Mouse (Mus musculus) kidney, postnatal 4 days (tissue): Measurements from ENCODE around the gene BC048403.

Experiments used
- DNase-seq, 2 experiments: peaks; one replicate each; pipeline ENCODE4 v3.0.0; 2021; ENCODE audit warnings: mixed read lengths in 2 of 2

The BC048403 gene

DNA sequence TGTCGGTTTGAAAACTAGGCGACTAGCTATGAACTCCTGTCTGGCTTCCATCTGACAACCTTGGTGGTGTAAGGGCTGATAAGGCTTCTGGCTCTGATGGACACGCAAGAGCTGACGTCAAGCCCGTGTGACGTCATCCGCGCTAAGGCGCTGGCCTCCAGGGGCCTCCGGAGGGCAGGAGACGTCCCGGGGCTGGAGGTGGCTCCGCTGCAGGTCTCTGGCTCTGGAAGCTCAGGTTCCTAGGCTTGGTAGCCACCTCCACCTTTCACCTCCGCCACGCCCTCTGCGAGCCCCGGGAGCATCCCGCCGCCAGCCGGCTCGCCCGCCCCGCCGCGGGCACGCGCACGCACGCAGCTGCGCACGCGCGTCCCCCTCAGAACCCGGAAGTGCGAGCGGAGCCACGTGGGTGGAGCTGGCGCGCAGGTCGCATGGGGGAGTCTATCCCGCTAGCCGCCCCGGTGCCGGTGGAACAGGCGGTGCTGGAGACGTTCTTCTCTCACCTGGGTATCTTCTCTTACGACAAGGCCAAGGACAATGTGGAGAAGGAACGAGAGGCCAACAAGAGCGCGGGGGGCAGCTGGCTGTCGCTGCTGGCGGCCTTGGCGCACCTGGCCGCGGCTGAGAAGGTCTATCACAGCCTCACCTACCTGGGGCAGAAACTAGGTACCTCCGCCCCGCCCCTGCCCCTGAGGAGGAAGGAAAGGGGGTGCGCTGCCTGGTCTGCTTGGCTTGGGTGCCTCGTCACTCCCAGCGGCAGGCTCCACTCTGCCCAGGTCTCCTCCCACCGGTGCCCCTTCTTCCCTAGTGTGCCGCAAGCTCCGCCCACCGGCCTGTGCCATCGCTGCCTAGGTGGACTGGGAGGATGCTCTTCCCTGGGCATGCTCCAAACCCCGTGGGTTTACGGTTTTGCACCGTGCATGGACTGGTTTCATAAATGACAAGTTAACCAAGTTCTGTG lies at the start of gene BC048403:
Gene BC048403 (plus strand): TSS at position 390 of the 958 bp plus-strand sequence.
- DNase-seq = peak; percentile 90 to 93

DNA sequence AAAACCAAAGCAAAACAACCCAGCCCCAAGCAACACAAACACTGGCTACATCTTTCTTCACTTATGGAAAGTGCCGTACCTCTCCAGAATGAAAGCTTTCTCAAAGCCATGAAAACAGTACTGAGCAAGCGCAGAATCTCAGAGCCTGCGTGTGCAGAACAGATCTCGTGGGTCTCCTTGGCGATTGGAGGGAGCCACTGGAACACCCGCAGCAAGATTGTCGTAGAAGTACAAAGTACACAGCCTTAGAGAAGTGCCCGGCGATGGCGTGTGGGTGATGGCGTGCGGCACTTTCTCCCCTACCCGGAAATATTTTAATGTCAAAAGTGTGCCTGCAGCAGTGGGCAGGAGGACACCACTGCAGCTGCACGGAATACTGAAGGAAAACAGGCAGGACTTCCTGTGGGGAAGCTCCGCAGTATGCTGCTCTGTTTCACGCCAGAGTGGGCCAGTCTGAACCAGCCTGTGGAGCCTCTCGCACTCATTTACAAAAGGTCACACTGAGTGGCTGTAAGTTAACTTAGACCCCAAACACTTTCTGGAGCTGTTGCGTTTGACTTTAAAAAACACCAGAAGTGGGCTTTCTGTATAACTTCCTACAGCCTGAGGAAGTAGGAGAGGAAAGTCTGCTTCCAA lies 46.7 kb upstream of the BC048403 start:
- DNase-seq = peak; percentile 16 to 28

DNA sequence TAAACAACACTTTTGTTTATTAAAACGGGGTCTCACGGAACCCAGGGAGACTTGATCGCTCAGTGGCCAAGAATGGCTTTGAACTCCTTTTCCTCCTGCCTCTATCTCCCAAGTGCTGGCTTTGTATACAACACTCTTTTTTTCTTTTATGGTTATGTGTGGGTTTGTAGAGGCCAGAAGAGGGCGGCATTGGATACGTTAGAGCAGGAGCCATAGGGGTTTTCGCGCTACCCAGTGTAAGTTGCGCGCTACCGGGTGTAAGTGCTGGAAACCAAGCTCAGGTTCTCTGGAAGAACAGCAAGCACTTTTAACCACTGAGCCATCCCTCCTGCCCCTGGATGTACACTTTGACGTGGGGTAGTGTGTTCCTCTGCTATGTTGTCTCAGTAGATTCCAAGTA lies 45.2 kb upstream of the BC048403 start:
- DNase-seq = no peak

DNA sequence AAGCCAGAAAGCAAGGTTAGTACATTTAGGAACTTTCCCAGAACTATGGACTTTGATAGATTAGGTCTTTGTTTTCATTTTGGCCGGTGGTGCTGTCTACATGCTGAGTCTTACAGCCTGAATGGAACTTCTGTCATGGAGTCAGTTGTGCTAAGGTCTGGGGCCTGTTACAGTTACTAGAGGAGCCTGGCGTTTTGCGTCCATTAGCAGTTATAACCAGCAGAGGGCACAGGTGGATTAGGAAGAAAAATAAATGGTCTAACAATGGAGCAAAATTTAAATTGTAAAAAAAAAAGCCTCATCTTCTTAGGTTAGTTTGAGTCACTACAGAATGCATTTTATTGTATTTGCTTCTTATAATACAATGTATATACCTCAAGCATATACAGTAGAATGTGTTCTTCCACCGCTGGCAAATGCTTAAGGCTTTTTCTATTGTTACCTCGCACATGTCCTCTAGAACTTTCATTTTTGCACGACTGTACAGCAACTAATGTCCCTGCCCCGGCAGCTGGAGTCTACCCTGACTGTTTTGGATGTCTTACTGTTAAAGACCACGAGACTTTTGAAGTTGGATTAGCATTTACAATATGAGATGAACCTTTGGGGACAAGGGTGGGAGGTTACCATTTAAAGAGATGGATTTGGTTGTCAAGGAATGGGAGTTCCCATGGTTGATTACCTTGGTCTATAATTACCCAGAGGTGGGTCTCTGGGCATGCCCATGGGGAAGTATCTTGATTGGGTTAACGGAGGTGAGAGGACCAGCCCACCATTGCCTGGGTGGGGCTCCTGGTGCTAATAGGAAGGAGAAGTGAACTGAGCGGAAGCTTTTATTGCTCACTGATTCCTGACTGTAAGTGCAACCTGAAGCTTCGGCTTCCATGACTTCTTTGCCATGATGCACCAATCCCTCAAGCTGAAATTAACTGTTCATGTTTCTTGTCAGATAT lies 38.2 kb upstream of the BC048403 start:
- DNase-seq = peak; percentile 72 to 77

DNA sequence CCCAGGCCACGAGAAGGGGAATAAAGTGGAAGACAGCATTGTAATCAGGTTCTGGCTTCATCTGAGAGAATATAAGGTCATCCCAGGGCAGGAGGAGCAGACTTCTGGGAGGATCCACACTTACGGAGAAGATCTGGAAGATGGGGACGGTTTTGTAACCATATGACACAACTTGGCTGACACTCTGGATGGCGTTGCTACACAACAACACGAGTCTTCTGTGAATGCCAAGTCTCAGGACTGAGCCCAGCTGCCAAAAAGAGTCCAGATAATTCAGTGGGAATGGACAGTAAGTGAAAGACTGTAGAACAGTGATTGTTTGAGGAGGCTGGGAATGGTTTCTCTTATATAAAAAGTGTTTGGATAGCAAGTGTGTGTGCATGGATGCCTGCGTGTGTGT lies 36.1 kb upstream of the BC048403 start:
- no peak for DNase-seq

DNA sequence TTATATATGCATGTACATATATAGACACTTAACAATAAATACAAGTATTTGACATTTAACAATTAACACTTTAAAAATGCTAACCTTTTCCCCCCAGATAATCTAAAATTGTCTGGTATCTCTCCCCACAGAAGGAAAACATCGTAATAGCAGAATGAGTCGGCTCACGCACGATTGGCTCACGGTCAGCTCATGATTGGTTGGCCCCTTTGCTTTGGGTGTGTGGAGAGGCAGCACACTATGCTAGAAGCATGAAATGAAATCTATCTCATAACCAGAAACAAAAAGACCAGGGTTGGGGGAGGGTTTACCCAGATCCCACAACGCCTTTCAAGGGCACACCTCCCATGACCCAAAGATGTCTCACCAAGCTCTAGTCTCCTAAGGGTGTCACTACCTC lies 34.9 kb upstream of the BC048403 start:
- no peak for DNase-seq

DNA sequence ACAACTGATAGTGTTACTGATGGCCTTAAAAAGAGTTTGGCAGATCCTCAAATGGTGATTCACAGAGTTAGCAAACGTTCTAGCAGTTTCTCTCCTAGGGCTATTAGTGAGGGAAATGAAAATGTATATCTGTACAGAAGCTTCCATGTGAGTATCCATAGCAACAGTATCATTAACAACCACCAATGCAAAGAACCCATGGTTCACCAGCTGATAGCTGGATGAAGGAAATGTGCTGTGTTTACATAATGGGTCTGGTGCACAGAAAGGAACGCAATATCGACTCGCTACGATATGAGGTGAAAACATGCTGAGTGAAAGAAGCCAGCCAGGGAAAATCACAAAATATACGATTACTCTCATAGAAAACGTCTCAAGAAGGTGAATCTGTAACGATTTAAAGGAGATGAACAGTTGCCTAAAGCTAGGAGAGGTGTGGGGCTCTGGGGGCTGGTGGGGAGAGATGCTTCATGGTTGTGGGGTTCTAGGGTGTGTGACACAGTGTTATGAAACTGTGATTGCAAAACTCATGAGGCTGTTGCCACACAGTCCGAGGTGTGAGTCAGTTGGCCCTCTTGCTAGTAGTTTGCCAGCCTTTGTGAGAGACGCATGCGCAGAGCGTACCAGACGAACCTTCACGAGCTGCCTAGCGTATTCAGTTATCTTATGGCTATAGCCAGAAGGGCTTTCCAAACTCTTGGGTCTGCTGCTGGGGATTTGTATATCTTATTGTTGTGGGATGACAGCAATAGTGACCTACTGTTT lies 34.2 kb upstream of the BC048403 start:
- no peak for DNase-seq

DNA sequence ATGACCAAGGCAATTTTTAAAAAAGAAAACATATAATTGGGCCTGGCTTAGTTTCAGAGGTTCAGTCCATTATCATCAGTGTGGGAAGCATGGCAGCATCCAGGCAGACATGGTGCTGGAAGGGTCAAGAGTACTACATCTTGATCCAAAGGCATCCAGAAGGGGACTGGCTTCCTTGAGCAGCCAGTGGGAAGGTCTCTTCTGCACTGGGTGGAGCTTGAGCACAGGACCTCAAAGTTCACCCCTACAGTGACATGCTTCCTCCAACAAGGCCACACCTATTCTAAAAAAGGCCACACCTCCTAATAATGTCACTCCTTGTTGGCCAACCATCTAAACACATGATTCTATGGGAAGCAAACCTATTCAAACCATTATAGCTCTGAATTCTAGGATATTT lies 22.9 kb upstream of the BC048403 start:
- no peak for DNase-seq

DNA sequence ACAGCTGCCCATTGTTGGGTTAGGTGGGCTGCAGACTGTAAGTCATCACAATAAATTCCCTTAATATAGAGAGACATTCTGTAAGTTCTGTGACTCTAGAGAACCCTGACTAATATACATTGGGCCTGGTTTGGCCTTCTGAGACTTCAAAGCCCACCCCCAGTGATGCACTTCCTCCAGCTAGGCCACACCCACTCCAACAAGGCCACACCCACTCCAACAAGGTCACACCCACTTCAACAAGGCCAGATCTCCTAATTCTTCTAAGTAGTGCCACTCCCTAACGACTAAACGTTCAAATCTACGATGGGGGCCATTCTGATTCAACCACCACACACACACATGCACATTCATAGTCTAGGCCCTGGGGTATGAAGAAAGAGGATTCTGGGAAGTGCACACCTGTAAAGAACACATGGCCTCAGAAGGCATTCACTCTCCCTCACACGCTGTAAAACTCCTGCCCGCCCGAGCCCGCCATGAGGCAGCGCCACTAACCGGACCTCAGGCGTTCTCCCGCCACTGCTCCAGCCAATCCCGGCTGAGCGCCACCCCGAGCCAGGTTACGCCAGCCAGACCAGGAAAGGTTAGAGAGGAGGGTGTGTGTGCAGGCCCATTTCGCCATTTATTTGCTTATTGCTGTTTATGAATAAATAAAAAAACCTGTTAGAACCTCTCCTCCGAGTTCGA lies 20.7 kb upstream of the BC048403 start:
- DNase-seq = no peak

DNA sequence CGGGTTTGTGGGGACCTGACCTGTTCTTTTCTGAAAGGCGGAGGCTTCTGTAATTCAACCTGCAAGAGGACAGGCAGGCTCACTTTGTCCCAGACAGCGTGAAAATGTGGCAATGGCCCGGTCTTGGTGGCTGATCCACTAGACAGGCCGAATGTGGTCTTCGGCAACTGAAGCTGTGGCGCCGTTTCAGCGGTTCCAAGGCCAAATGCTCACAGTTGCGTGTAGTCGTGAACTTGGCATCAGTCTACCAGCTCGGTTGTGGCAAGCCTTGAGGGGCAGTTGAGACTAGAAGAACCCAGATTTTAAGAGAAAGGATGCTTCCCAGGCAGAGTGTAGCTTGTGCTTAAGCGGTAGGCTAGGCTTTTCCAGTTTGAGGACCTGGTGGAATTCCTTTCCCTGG lies 19.0 kb upstream of the BC048403 start:
- DNase-seq = no peak

DNA sequence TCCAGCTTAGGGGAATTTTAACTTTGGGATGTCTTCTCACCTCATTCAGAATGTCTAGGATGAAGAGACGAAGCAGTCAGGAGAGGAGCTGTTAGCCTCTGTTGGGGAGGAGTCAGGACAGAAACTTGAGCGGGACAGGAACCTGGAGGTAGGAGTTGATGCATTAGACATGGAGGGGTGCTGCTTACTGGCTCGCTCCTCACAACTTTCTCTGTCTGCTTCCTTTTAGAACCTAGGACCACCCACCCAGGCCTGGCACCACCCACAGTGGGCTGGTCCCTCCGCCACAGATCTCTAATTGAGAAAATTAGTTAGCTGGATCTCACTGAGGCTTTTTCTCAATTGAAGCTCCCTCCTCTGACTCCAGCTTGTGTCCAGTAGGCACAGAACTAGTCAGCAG lies 13.2 kb upstream of the BC048403 start:
- no peak for DNase-seq

DNA sequence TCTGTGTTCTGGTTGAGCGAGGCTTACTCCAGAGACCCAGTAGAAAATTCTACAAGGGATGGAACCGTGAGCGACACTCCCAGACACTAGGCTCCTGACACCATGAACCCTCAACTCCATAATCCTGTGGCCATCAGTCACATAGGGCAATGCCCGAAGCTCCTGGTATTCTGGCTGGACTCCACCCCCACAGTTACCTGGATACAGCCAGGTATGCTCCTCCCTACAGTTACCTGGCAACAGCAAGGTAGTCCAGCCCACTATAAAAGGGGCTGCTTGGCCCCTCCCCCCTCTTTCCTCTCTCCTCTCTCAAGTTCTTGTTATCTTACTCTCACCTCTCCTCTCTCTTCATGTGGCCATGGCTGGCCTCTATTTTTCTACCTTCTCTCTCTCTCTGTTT lies 12.6 kb upstream of the BC048403 start:
- DNase-seq = no peak

DNA sequence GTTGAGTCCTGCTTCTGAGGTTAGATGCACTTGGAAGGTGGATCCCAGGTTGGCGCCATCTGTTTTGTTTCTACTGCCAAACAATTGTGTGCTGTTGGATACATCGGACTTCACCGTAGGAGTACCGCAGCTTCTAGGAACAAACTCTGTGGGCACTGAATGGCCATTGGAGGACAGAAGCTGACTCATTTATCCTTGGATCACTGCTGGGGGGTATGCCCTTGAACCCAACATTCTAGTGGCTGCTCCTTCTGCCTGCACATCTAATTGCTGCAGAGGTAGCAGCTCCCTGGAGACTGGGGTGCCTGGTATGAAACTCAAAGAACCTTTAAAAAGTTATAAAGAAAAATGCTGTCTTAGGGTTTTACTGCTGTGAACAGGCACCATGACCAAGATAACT lies 11.5 kb upstream of the BC048403 start:
- no peak for DNase-seq

DNA sequence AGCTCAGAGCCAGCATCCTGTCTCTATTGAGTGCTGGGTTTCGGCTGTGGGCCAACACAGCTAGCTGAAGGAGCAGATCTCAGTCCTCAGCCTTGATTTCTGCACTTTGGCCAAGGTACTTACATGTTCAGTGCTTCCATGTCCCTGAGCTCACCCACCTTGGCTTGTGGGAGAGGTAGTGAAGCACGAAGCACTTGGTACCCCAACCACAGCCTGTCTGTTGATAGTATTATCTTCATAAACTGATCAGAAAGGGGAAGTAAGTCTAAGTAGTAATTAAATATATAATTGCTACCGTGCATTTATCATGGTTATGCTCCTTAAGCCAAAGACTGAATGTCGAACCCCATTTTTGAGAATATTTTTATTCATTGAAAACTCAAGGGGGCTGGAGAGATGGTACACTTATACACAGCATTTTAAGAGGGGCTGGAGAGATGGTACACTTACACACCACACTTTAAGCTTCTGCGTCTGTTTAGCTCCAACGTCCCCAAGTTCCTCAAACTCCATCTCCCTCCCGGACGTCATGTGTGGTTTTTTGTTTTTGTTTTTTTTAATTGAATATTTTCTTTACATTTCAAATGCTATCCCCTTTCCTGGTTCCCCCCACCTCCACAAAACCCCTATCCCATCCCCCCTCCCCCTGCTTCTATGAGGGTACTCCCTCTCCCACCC lies 8.6 kb upstream of the BC048403 start:
- no peak for DNase-seq

DNA sequence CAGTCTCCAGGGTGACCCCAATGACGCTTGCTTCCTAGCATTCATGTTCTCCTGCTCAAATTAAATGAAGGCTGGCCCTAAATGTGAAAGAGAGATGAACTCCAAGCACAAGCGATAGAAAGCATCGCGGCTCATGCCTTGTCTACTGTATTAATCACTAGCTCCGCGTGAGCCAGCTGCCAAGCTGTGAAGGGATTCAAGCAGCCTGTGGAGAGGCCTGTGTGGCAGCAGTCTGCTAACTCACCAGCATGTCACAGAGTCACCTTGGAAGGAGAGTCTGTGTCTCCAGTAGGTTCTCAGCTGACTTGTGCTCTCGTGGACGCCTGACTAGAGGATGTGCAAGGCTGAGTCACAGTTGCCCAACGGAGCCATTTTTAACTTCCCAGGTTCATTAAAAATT lies 7.2 kb upstream of the BC048403 start:
- no peak for DNase-seq

DNA sequence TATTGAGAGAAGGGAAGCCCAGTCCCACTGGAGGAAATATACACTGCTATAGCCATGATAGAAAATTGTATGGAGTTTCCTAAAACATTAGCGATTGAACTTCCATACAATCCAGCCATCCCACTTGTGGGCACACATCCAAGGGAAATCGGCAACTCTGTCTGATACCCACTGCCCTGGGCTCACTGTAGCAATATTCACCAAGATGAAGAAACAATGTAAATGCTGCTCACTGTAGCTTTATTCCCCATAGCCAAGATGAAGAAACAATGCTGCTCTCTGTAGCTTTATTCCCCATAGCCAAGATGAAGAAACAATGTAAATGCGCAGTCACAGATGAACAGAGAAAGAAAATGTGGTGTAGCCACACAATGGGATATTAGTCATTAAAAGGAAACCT lies 2.5 kb upstream of the BC048403 start:
- no peak for DNase-seq

DNA sequence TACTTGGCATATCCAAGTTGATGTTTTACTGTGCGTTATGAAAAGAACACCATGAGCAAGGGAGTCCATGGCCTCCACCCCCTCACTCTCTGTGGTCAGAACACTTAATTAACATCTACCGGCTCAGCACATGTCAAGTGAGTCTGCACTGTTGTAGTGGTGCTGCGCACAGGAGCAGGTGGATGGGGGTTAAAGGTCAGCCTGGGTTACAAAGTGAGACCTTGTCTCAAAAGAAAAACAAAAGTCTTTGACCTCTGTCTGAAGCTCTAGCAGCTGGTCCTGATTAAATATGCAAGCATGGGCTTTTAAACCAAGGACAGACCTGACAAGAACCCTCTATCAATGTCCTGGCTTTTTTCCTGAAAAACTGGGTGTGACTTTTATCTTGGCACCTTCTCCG lies 2.6 kb downstream of the BC048403 start:
- no peak for DNase-seq

DNA sequence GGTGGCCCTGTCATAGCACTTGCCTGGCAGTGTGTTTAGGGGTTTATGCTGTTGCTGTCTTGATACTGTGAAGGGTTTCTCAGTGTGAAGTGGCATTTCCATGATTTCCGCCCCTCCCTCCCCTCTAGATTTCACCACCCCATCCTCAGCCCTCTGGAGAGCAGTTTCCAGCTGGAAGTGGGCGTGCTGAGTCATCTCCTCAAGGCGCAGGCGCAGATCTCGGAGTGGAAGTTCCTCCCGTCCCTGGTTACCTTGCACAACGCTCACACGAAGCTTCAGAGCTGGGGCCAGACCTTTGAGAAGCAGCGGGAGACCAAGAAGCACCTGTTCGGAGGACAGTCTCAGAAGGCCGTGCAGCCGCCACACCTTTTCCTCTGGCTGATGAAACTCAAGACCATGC lies 10.4 kb downstream of the BC048403 start:
- no peak for DNase-seq

DNA sequence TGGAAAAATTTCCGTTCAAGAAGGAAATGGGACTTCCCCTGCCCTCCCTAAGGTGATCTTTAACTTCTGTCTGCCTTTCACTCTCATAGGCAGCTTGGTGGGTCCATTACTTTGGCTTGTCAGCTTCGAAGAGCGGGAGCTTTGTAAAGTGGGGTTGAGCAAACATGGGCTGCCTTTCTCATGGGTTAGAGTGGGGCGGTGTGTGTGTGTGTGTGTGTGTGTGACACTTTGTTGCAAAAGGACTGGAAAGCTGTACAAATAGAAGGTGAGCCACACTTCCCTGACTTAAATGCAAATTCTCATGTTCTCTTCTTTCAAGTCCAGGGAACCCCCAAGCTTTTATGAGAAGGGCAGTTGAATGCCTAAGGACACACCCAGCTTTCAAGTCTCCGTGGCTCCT lies 14.5 kb downstream of the BC048403 start:
- no peak for DNase-seq

DNA sequence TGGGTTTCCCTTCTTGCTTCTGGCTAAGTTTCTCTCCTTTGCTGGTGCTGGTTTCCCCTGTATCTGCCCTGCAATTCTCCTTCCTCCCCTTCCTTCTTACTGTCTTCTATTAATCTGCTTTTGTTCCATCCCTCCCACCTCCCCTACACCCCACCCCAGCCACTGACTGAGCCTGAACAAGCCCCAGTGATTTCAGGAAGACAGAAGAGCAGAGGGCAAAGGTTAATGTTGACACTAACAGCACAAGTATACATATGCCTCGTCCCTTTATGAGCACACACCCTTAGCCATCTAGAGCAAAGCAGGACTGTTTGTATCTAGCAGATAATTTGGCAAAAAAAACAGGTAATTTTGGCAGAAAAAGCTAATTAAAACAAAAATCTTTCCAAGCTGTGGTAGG lies 16.1 kb downstream of the BC048403 start:
- DNase-seq = no peak

DNA sequence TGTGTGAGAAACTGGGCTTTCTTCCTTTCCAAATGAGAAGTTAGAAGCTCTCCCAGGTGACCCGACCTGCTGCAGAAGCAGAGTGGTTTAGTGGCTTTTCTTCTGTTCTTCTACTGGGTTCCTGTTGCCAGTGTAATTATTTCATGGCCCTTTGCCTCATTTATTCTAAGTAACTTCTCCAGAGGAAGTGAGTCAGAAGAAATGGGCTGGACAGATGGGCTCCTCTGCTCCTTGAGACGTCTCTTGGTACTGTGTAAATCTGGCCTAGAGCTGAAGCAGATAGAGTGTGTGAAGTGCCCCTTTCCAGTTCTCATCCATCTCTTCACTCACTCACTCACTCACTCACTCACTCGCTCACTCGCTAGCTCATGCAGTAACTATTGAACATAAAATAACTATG lies 16.9 kb downstream of the BC048403 start:
- no peak for DNase-seq
